Mouse (Mus musculus) liver, embryonic 11.5 days (tissue): ENCODE data around the gene Wbp2nl. TPM values are rescaled to one million over a fixed set of nuclear protein-coding genes. Genes with fewer than 3 reads are reported as not detected.
A peak's percentile ranks its signal among the peaks of the same experiment; 100 is the strongest.

Source experiments
- ATAC-seq: fragments of 200-750 bp; cut with Nextera tagmentation; replicated peaks from 2 replicates; pipeline ENCODE4 v1.8.0; 2017; ENCODE audit warnings: moderate number of reproducible peaks, mild to moderate bottlenecking, moderate TSS enrichment, moderate library complexity; ENCODE audit not compliant: low FRiP score
- DNase-seq: peaks from one replicate; pipeline ENCODE4 v3.0.0-alpha.2; 2017; ENCODE audit warnings: low spot score
- H3K27ac ChIP-seq: fragments of 300-500 bp; sonication (generic); 2 replicates; pipeline ENCODE4 v1.5.1; 2014; ENCODE audit warnings: mild to moderate bottlenecking, low read depth, low read length, control low read depth
- H3K27me3 ChIP-seq: fragments of 300-500 bp; sonication (generic); replicated peaks from 2 replicates; pipeline ENCODE4 v1.6.1; 2014; ENCODE audit warnings: low read length, mixed read lengths; ENCODE audit not compliant: control insufficient read depth, insufficient read depth
- H3K36me3 ChIP-seq: fragments of 300-500 bp; sonication (generic); 2 replicates; pipeline ENCODE4 v1.6.1; 2014; ENCODE audit warnings: mild to moderate bottlenecking, low read length, moderate library complexity, mixed read lengths; ENCODE audit not compliant: control insufficient read depth, insufficient read depth
- H3K4me1 ChIP-seq: fragments of 300-500 bp; sonication (generic); replicated peaks from 2 replicates; pipeline ENCODE4 v1.6.1; 2014; ENCODE audit warnings: low read length, mixed read lengths; ENCODE audit not compliant: control insufficient read depth, insufficient read depth
- H3K4me2 ChIP-seq: fragments of 300-500 bp; sonication (generic); 2 replicates; pipeline ENCODE4 v1.6.1; 2014; ENCODE audit warnings: mild to moderate bottlenecking, control low read depth, moderate library complexity
- H3K4me3 ChIP-seq: fragments of 300-500 bp; sonication (generic); 2 replicates; pipeline ENCODE4 v1.5.1; 2014; ENCODE audit warnings: low read depth, low read length, control low read depth
- H3K9ac ChIP-seq: fragments of 300-500 bp; sonication (generic); 2 replicates; pipeline ENCODE4 v1.6.1; 2014; ENCODE audit warnings: low read depth, low read length, control low read depth
- H3K9me3 ChIP-seq: fragments of 300-500 bp; sonication (generic); 2 replicates; pipeline ENCODE4 v1.6.1; 2016; ENCODE audit warnings: low read length, inconsistent platforms, mixed read lengths; ENCODE audit not compliant: control insufficient read depth
- WGBS: fragments of 180-500 bp; shearing (Covaris S2); extraction: QIAGEN DNeasy Blood & Tissue Kit; methylation state at CpG from one replicate; pipeline ENCODE4 v1.1.7; 2014; 5-methylcytosine and 5-hydroxymethylcytosine counted together
- polyA plus RNA-seq: library from polyadenylated mRNA; unstranded; fragments of >200 nt; fragmentation: Nextera tagmentation; extraction: Ambion mirVana; gene quantifications from 2 replicates; pipeline ENCODE4 v1.2.1, GENCODE M21; 2014

Wbp2nl gene
- polyA plus RNA-seq, 1 experiment from 2014 or later, result 0.58 TPM

DNA sequence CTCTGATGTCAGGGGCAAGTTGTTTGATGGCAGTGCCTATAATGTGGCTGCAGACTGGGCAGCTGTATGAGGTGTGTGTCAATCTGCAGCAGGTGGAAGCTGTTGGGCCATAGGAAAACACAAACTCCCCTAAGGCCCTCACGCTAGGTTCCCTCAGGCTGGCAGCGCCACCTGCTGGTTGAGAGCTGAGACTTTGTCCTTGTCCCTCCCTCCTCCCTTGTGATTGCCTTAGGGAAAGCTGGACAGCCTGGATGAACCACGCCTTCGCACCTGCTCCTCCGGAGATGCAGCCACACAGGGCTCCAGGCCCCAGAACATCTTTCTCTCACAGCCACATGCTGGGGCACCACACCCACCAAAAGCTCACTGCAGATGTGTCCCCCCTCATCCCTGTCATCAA lies 27.6 kb upstream of the Wbp2nl start:
- Histone ChIP-seq H3K9ac (no peak overlapping the region), H3K4me1 (peaks cover 7% of the 10 kb centered on the region; the same call in 1 of the 2 replicates), H3K27ac (no peak overlapping the region), H3K4me2 (no peak overlapping the region), H3K4me3 (no peak overlapping the region), H3K36me3 (no peaks in the 10 kb centered on the region), H3K9me3 (no peaks in the 10 kb centered on the region), H3K27me3 (peaks cover 47% of the 10 kb centered on the region)
- WGBS, result 5% methylated on average over 5 of the region's 5 CpGs
- ATAC-seq, result peak; percentile 54; the same call in 1 of the 2 replicates
- peak; percentile 53 for DNase-seq

DNA sequence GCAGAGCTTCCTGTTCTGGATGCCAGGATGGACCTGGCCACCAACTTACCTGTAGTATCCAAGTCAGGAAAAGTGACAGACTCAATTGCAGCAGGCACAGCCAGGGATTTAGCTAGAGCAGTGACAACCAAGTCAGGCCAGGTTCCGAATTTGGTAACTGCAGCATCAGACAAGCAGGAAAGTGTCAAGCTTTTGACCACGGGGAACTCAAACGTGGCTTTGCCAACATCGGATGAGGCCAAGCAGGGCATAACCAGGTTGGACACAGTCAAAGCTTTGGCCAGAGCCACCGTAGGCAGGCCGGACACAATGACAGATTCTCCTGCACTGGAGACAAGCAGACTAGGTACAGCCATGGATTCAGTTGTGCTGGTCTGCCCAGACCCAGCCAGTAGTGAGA lies 26.5 kb upstream of the Wbp2nl start:
- WGBS, result 80% methylated on average over 6 of the region's 6 CpGs
- no peaks in the 10 kb centered on the region for H3K36me3 ChIP-seq

DNA sequence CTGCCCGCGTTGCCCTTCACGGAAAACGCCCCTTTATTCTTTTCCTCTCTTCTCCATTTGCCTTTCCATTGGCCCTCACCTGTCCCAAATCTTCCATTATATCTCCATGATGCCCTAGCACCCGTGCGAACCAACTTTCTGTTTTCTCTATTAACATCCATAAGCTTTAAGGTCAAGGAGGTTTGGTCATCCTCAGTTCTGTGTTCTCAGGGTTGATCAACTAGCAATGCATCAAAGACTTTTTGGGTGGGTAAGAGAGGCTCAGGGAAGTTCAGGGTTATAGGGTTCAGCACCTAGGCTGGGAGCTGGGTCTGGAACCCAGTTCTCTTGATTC lies 24.2 kb upstream of the Wbp2nl start, which contains the start of gene Sept3:
Sept3 (plus strand) TSS at position 301 of the 334 bp plus-strand sequence.
- Histone ChIP-seq H3K4me1 (peaks cover 7% of the 10 kb centered on the region; the same call in 1 of the 2 replicates), H3K27ac (no peak within 1 kb of the TSS), H3K9ac (peak within 1 kb of the TSS; percentile 52), H3K9me3 (no peaks in the 10 kb centered on the region), H3K4me2 (peak within 1 kb of the TSS; percentile 79), H3K27me3 (peaks cover 55% of the 10 kb centered on the region), H3K36me3 (no peaks in the 10 kb centered on the region), H3K4me3 (peak within 1 kb of the TSS; percentile 57)
- WGBS, result 27% methylated on average over 6 of the region's 6 CpGs
- ATAC-seq (no peak), DNase-seq (no peak)

More for the DNA sequence above, 26.5 kb upstream of the Wbp2nl start:
- H3K4me2 ChIP-seq, result no peak overlapping the region
- H3K4me3 ChIP-seq, result no peak overlapping the region
- H3K9me3 ChIP-seq, result no peaks in the 10 kb centered on the region
- H3K9ac ChIP-seq, result no peak overlapping the region
- H3K27ac ChIP-seq, result no peak overlapping the region
- no peak for ATAC-seq
- H3K27me3 ChIP-seq, result peaks cover 55% of the 10 kb centered on the region
- DNase-seq, result no peak
- peaks cover 7% of the 10 kb centered on the region; the same call in 1 of the 2 replicates for H3K4me1 ChIP-seq

GRCm38 (mm10) chr15:82274927-82275901 lies 23.5 kb upstream of the Wbp2nl start:
- Histone ChIP-seq H3K27ac (no peak overlapping the region), H3K4me2 (peak overlapping the region; percentile 79), H3K4me1 (peaks cover 7% of the 10 kb centered on the region; the same call in 1 of the 2 replicates), H3K36me3 (no peaks in the 10 kb centered on the region), H3K4me3 (peak overlapping the region; percentile 57), H3K9me3 (no peaks in the 10 kb centered on the region), H3K27me3 (peaks cover 55% of the 10 kb centered on the region), H3K9ac (peak overlapping the region; percentile 52)
- WGBS, result 2% methylated on average over 79 of the region's 86 CpGs
- no peak for ATAC-seq
- no peak for DNase-seq

DNA sequence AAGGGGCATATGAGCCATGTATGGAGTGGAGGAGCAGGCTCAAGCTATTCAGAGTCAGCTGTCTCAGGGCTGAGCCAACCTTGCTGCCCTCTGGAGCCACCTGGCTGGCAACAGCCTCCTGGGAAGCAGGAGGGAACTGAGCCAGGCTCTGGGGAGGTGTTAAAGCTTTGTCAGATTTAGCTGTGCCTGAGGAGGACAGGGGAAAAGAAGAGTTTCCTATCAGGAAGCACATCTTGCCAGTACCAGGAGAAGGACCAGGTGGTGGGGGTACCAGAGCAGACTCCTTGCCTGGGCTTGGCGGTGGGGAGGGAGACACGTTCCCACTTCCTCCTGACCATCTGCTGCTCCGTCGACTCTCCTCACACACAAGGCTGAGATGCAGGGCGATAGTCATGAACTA lies 21.2 kb upstream of the Wbp2nl start:
- Histone ChIP-seq H3K36me3 (no peaks in the 10 kb centered on the region), H3K4me1 (peaks cover 7% of the 10 kb centered on the region; the same call in 1 of the 2 replicates), H3K4me3 (no peak overlapping the region), H3K4me2 (no peak overlapping the region), H3K9me3 (no peaks in the 10 kb centered on the region), H3K27ac (no peak overlapping the region), H3K27me3 (peaks cover 43% of the 10 kb centered on the region), H3K9ac (no peak overlapping the region)
- ATAC-seq (no peak), DNase-seq (no peak)
- 44% methylated on average over 5 of the region's 5 CpGs for WGBS

- 78% methylated on average over 4 of the region's 4 CpGs for WGBS
Observed at GRCm38 (mm10) chr15:82280638-82281037, 18.1 kb upstream of the Wbp2nl start.

DNA sequence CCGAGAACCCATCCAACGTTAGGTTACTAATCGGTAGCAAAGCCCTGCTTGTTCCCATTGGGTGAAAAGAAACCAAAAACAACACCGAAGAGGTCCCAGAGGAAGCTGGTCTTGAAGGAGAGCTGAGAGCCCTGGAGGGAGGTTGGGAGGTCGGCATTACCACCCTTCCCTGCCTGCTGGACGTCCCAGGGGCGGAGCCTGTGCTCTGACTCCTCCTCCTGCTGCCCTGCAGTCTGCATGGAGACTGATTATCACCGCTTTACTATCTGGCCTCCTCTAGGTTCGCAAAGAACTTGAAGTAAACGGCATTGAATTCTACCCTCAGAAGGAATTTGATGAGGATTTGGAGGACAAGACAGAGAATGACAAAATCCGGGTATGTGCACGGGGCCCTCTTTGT lies 12.6 kb upstream of the Wbp2nl start:
- Histone ChIP-seq H3K4me3 (no peak overlapping the region), H3K4me2 (peak overlapping the region; percentile 41), H3K36me3 (no peaks in the 10 kb centered on the region), H3K9ac (no peak overlapping the region), H3K9me3 (no peaks in the 10 kb centered on the region), H3K27ac (no peak overlapping the region), H3K27me3 (no peaks in the 10 kb centered on the region), H3K4me1 (0 out of 2 replicates have a peak, but pooled peaks cover 4% of the 10 kb centered on the region)
- 38% methylated on average over 12 of the region's 12 CpGs for WGBS
- DNase-seq, result no peak
- peak; percentile 85 for ATAC-seq

More at GRCm38 (mm10) chr15:82280638-82281037, 18.1 kb upstream of the Wbp2nl start:
- Histone ChIP-seq H3K27ac (no peak overlapping the region), H3K4me2 (no peak overlapping the region), H3K27me3 (peaks cover 14% of the 10 kb centered on the region), H3K4me1 (0 out of 2 replicates have a peak, but pooled peaks cover under 1% of the 10 kb centered on the region), H3K9ac (no peak overlapping the region), H3K36me3 (no peaks in the 10 kb centered on the region), H3K4me3 (no peak overlapping the region), H3K9me3 (no peaks in the 10 kb centered on the region)
- ATAC-seq, result no peak
- DNase-seq, result no peak

- H3K27me3 ChIP-seq, result no peaks in the 10 kb centered on the region
- WGBS, result 82% methylated on average over 7 of the region's 7 CpGs
- H3K4me1 ChIP-seq, result peaks cover 10% of the 10 kb centered on the region
- no peak overlapping the region for H3K9ac ChIP-seq
- no peak for DNase-seq
- H3K9me3 ChIP-seq, result no peaks in the 10 kb centered on the region
- no peaks in the 10 kb centered on the region for H3K36me3 ChIP-seq
- no peak overlapping the region for H3K4me2 ChIP-seq
- H3K27ac ChIP-seq, result no peak overlapping the region
- no peak for ATAC-seq
- H3K4me3 ChIP-seq, result no peak overlapping the region
Observed at GRCm38 (mm10) chr15:82290252-82290651, 8.5 kb upstream of the Wbp2nl start.
